Mouse (Mus musculus) fat pad, adult 2 months (tissue): ENCODE results near the gene Ppil6.

Source experiments
- DNase-seq: peaks from one replicate; pipeline ENCODE4 v3.0.0-alpha.2; 2011; ENCODE audit warnings: low read depth, low spot score; ENCODE audit errors: extremely low read depth

The Ppil6 gene

GRCm38 (mm10) chr10:41523386-41523785, 33.1 kb downstream of the Ppil6 start:
- DNase-seq = no peak

GRCm38 (mm10) chr10:41525696-41526095, 35.5 kb downstream of the Ppil6 start:
- DNase-seq = no peak

GRCm38 (mm10) chr10:41529972-41530371, 39.7 kb downstream of the Ppil6 start:
- no peak for DNase-seq

GRCm38 (mm10) chr10:41535991-41536390, 45.8 kb downstream of the Ppil6 start:
- DNase-seq = no peak

- no peak for DNase-seq
Measured at GRCm38 (mm10) chr10:41536714-41537113, 46.5 kb downstream of the Ppil6 start.

- no peak for DNase-seq
Measured at GRCm38 (mm10) chr10:41537226-41537982, 47.2 kb downstream of the Ppil6 start.

- no peak for DNase-seq
Measured at GRCm38 (mm10) chr10:41537983-41538330, 47.7 kb downstream of the Ppil6 start.

- no peak for DNase-seq
Measured at GRCm38 (mm10) chr10:41538986-41539385, 48.7 kb downstream of the Ppil6 start.

- no peak for DNase-seq
Measured at GRCm38 (mm10) chr10:41542057-41542456, 51.8 kb downstream of the Ppil6 start.

GRCm38 (mm10) chr10:41543439-41543838, 53.2 kb downstream of the Ppil6 start:
- no peak for DNase-seq

GRCm38 (mm10) chr10:41543844-41544243, 53.6 kb downstream of the Ppil6 start:
- DNase-seq = no peak

- no peak for DNase-seq
Measured at GRCm38 (mm10) chr10:41544481-41545190, 54.4 kb downstream of the Ppil6 start.

GRCm38 (mm10) chr10:41545224-41545755, 55.1 kb downstream of the Ppil6 start:
- DNase-seq = no peak

- no peak for DNase-seq
Measured at GRCm38 (mm10) chr10:41546396-41547165, 56.3 kb downstream of the Ppil6 start.

GRCm38 (mm10) chr10:41550711-41551110, 60.5 kb downstream of the Ppil6 start:
- no peak for DNase-seq

GRCm38 (mm10) chr10:41552319-41552718, 62.1 kb downstream of the Ppil6 start:
- DNase-seq = no peak

GRCm38 (mm10) chr10:41552847-41553589, 62.8 kb downstream of the Ppil6 start:
- DNase-seq = no peak

- no peak for DNase-seq
Measured at GRCm38 (mm10) chr10:41553711-41554110, 63.5 kb downstream of the Ppil6 start.

GRCm38 (mm10) chr10:41555081-41555480, 64.8 kb downstream of the Ppil6 start:
- DNase-seq = no peak

- DNase-seq = no peak
Measured at GRCm38 (mm10) chr10:41558401-41558800, 68.2 kb downstream of the Ppil6 start.
